Mouse (Mus musculus) heart, embryonic 11.5 days (tissue): ENCODE measurements around the gene Derl3. TPM values are rescaled to one million over a fixed set of nuclear protein-coding genes. Genes with fewer than 3 reads are reported as not detected.

Experiments used
- ATAC-seq: fragments of 200-750 bp; cut with Nextera tagmentation; replicated peaks from 2 replicates; pipeline ENCODE4 v1.8.0; 2017; ENCODE audit warnings: moderate library complexity; ENCODE audit not compliant: insufficient number of reproducible peaks, low FRiP score, low TSS enrichment
- H3K27ac ChIP-seq: fragments of 300-500 bp; sonication (generic); 2 replicates; pipeline ENCODE4 v1.5.1; 2014; ENCODE audit warnings: mild to moderate bottlenecking, low read depth, low read length
- H3K27me3 ChIP-seq: fragments of 300-500 bp; sonication (generic); 2 replicates; pipeline ENCODE4 v1.6.1; 2014; ENCODE audit warnings: mild to moderate bottlenecking, low read length, mixed read lengths; ENCODE audit not compliant: control insufficient read depth, insufficient read depth
- H3K36me3 ChIP-seq: fragments of 300-500 bp; sonication (generic); 2 replicates; pipeline ENCODE4 v1.6.1; 2014; ENCODE audit warnings: mild to moderate bottlenecking, low read length, moderate library complexity, mixed read lengths; ENCODE audit not compliant: control insufficient read depth, insufficient read depth
- H3K4me1 ChIP-seq: fragments of 300-500 bp; sonication (generic); 2 replicates; pipeline ENCODE4 v1.6.1; 2014; ENCODE audit warnings: low read length; ENCODE audit not compliant: control insufficient read depth, insufficient read depth
- H3K4me2 ChIP-seq: fragments of 300-500 bp; sonication (generic); 2 replicates; pipeline ENCODE4 v1.6.1; 2014; ENCODE audit warnings: mild to moderate bottlenecking, moderate library complexity
- H3K4me3 ChIP-seq: fragments of 300-500 bp; sonication (generic); 2 replicates; pipeline ENCODE4 v1.5.1; 2014; ENCODE audit warnings: low read depth, low read length
- H3K9ac ChIP-seq: fragments of 300-500 bp; sonication (generic); 2 replicates; pipeline ENCODE4 v1.6.1; 2014; ENCODE audit warnings: mild to moderate bottlenecking, low read depth, low read length, moderate library complexity
- H3K9me3 ChIP-seq: fragments of 300-500 bp; sonication (generic); replicated peaks from 2 replicates; pipeline ENCODE4 v1.6.1; 2016; ENCODE audit warnings: low read length; ENCODE audit not compliant: control insufficient read depth
- WGBS: fragments of 180-500 bp; shearing (Covaris S2); extraction: QIAGEN DNeasy Blood & Tissue Kit; methylation state at CpG from one replicate; pipeline ENCODE4 v1.1.7; 2014; ENCODE audit not compliant: insufficient replicate concordance; 5-methylcytosine and 5-hydroxymethylcytosine counted together
- polyA plus RNA-seq: library from polyadenylated mRNA; unstranded; fragments of >200 nt; fragmentation: Nextera tagmentation; extraction: Ambion mirVana; gene quantifications from 2 replicates; pipeline ENCODE4 v1.2.1, GENCODE M21; 2014

Derl3 gene
- polyA plus RNA-seq, 1 experiment from 2014 or later: 3.4 TPM

- ATAC-seq: peak; percentile 58
- WGBS: 39% methylated on average over 9 of the region's 9 CpGs
- H3K27ac ChIP-seq: 0 out of 2 replicates have a peak overlapping the region, but pooled peaks have one; percentile 29
Observed at GRCm38 (mm10) chr10:75939481-75940234, 46.4 kb downstream of the Derl3 start.

GRCm38 (mm10) chr10:75940520-75940919 lies 47.3 kb downstream of the Derl3 start, which contains the start of gene Gm867:
TSS of gene Gm867 (minus strand) at chr10:75940672.
- Histone ChIP-seq H3K27ac (0 out of 2 replicates have a peak within 1 kb of the TSS, but pooled peaks have one; percentile 29), H3K9me3 (no peaks in the 10 kb centered on the region), H3K36me3 (no peaks in the 10 kb centered on the region), H3K27me3 (peaks cover 6% of the 10 kb centered on the region; the same call in 1 of the 2 replicates), H3K9ac (no peak within 1 kb of the TSS), H3K4me1 (peaks cover 13% of the 10 kb centered on the region), H3K4me3 (peak within 1 kb of the TSS; percentile 15), H3K4me2 (peak within 1 kb of the TSS; percentile 30)
- 68% methylated on average over 5 of the region's 5 CpGs for WGBS
- no peak for ATAC-seq

More at GRCm38 (mm10) chr10:75939481-75940234, 46.4 kb downstream of the Derl3 start:
- Histone ChIP-seq H3K36me3 (no peaks in the 10 kb centered on the region), H3K4me1 (peaks cover 13% of the 10 kb centered on the region), H3K9me3 (no peaks in the 10 kb centered on the region), H3K9ac (no peak overlapping the region), H3K27me3 (peaks cover 6% of the 10 kb centered on the region; the same call in 1 of the 2 replicates), H3K4me2 (peak overlapping the region; percentile 30), H3K4me3 (peak overlapping the region; percentile 15)

- Histone ChIP-seq H3K36me3 (no peaks in the 10 kb centered on the region), H3K4me2 (no peak overlapping the region), H3K27ac (no peak overlapping the region), H3K27me3 (peaks cover 6% of the 10 kb centered on the region; the same call in 1 of the 2 replicates), H3K9ac (no peak overlapping the region), H3K4me3 (no peak overlapping the region), H3K9me3 (no peaks in the 10 kb centered on the region), H3K4me1 (peaks cover 13% of the 10 kb centered on the region)
- ATAC-seq: no peak
- 69% methylated on average over 9 of the region's 9 CpGs for WGBS
Observed at GRCm38 (mm10) chr10:75941042-75941824, 48.0 kb downstream of the Derl3 start.

- WGBS: 72% methylated on average over 15 of the region's 15 CpGs
- Histone ChIP-seq H3K4me1 (peaks cover 2% of the 10 kb centered on the region), H3K9me3 (no peaks in the 10 kb centered on the region), H3K36me3 (no peaks in the 10 kb centered on the region), H3K4me2 (no peak within 1 kb of the TSS), H3K9ac (no peak within 1 kb of the TSS), H3K27me3 (no peaks in the 10 kb centered on the region), H3K4me3 (no peak within 1 kb of the TSS), H3K27ac (no peak within 1 kb of the TSS)
- no peak for ATAC-seq
Observed at GRCm38 (mm10) chr10:75942736-75943477, 49.7 kb downstream of the Derl3 start, which contains the start of gene Vpreb3. TSS of gene Vpreb3 (plus strand) at chr10:75943057.

GRCm38 (mm10) chr10:75944066-75944772 lies 51.0 kb downstream of the Derl3 start:
- no peak overlapping the region for H3K4me3 ChIP-seq
- no peak overlapping the region for H3K27ac ChIP-seq
- H3K4me2 ChIP-seq: no peak overlapping the region
- H3K9ac ChIP-seq: no peak overlapping the region
- WGBS: 35% methylated on average over 11 of the region's 11 CpGs
- H3K27me3 ChIP-seq: no peaks in the 10 kb centered on the region
- no peak for ATAC-seq
- H3K36me3 ChIP-seq: no peaks in the 10 kb centered on the region
- H3K9me3 ChIP-seq: no peaks in the 10 kb centered on the region
- H3K4me1 ChIP-seq: no peaks in the 10 kb centered on the region; the same call in none of the 2 replicates

- H3K4me3 ChIP-seq: no peak overlapping the region
- H3K27me3 ChIP-seq: peaks cover 6% of the 10 kb centered on the region
- no peaks in the 10 kb centered on the region; the same call in none of the 2 replicates for H3K4me1 ChIP-seq
- no peaks in the 10 kb centered on the region for H3K36me3 ChIP-seq
- 90% methylated on average over 7 of the region's 7 CpGs for WGBS
- no peak overlapping the region for H3K27ac ChIP-seq
- no peaks in the 10 kb centered on the region for H3K9me3 ChIP-seq
- H3K4me2 ChIP-seq: no peak overlapping the region
- ATAC-seq: no peak
- H3K9ac ChIP-seq: no peak overlapping the region
Observed at GRCm38 (mm10) chr10:75945213-75945612, 52.0 kb downstream of the Derl3 start.
